21 mouse cellular contexts compared by ENCODE assay signal in the genomic region with DNA sequence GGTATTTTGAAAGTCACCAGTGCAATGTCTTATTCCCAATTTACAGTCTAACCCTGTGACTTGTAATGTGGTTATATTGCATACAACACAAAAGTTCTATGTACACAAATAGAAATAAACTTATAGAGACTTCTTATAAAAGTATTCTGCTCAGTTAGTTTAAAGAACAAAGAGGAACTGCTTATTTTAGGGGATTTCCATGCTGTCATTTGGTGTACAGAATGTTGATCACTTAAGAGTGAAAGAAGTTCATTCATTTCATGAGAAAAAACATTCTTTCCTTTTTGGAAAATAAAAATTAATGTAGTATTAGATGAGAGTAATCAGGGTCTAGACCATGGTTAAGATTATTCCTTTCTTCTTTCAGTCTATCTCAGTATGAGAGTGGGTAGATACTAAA. TPM values are rescaled to one million over a fixed set of nuclear protein-coding genes. Genes with fewer than 3 reads are reported as not detected.
DNase-seq lines count a peak whose midpoint lies in the region; ATAC-seq and TF ChIP-seq lines count a peak whose summit lies in the region.
"Had no signal": no experiment of that assay in that cellular context is flagged by ENCODE, and none has a peak within 500 bp of the region (broad histone marks: within the 10 kb centered on the region; RNA-seq: fewer than 3 reads in every experiment).

No protein-coding gene starts in this region.

- no peaks in the 10 kb centered on the region for H3K27me3 ChIP-seq in spleen, adult 2 months (ENCODE audit: control insufficient read depth, insufficient read depth, low read length)
- H3K27me3 ChIP-seq: embryonic facial prominence, embryonic 12.5 days; forebrain, embryonic 13.5 days; forebrain, embryonic 15.5 days had no signal

- no peak for TF ChIP-seq CTCF in spleen, adult 2 months (IDR thresholded peaks at IDR 0.05; ENCODE audit: extremely low read depth, insufficient read depth, insufficient read length, insufficient replicate concordance)

- no peak for TF ChIP-seq POLR2A in spleen, adult 2 months (IDR thresholded peaks at IDR 0.05; ENCODE audit: low read depth, low read length)

- H3K36me3 ChIP-seq in spleen, adult 2 months (ENCODE audit: control insufficient read depth, insufficient read depth, low read length), result no peaks in the 10 kb centered on the region
- H3K36me3 ChIP-seq: embryonic facial prominence, embryonic 10.5 days; embryonic facial prominence, embryonic 12.5 days; forebrain, embryonic 15.5 days; G1E had no signal

- peak; percentile 79 for ATAC-seq in neutrophil, adult 5-6 weeks (ENCODE audit: extremely low read depth, insufficient number of reproducible peaks, low FRiP score, poor library complexity, severe bottlenecking)
- ATAC-seq in megakaryocyte progenitor cell, adult 5-6 weeks (replicated peaks; ENCODE audit: poor library complexity), result no peak
- ATAC-seq: activated CD4-positive, CD25-positive, alpha-beta regulatory T cell, adult 4 months; forebrain, embryonic 13.5 days; forebrain, embryonic 15.5 days; forebrain, postnatal 0 days; Patski had no signal

- no peak overlapping the region for H3K4me3 ChIP-seq in spleen, adult 2 months (ENCODE audit: extremely low read depth, insufficient read depth, insufficient read length)
- H3K4me3 ChIP-seq: embryonic facial prominence, embryonic 10.5 days; embryonic facial prominence, embryonic 12.5 days; forebrain, embryonic 13.5 days; forebrain, embryonic 15.5 days had no signal

- peaks cover 9% of the 10 kb centered on the region; the same call in 1 of the 2 replicates for H3K4me1 ChIP-seq in spleen, adult 2 months (ENCODE audit: control insufficient read depth, insufficient read depth, insufficient read length)
- H3K4me1 ChIP-seq: embryonic facial prominence, embryonic 10.5 days; embryonic facial prominence, embryonic 12.5 days; forebrain, embryonic 13.5 days; forebrain, embryonic 15.5 days had no signal

- peak in 1 of 2 experiments; percentile 54 for DNase-seq in spleen, adult 2 months (ENCODE audit: low read depth in 1 of 2, low spot score in 2 of 2)
- DNase-seq in spleen, postnatal 10 days (ENCODE audit: low spot score in 2 of 2), result no peak
- no peak for DNase-seq in testis, postnatal 10 days (ENCODE audit: low spot score)
- DNase-seq: adrenal gland, adult 8-10 months; adrenal gland, postnatal 14 days; adrenal gland, postnatal 36 days; cerebellum, adult 11-12 months; cerebellum, adult 2 months; cerebellum, adult 9-10 months; cerebellum, postnatal 10 days; cerebellum, postnatal 25 days; forebrain, postnatal 0 days had no signal

- peak overlapping the region; percentile 92; the same call in 1 of the 2 replicates for H3K27ac ChIP-seq in spleen, adult 2 months (ENCODE audit: insufficient read depth, low read length)
- H3K27ac ChIP-seq: embryonic facial prominence, embryonic 10.5 days; embryonic facial prominence, embryonic 12.5 days; forebrain, embryonic 13.5 days; forebrain, embryonic 15.5 days had no signal

RNA-seq across cellular contexts. Expression of a gene that starts 8.2 kb away (rescaled TPM):
- polyA plus RNA-seq in spleen, adult 2 months (2012; rRNA removed), result 41.6 and 53.0 TPM in 2 replicates
- total RNA-seq in neutrophil, adult 5-6 weeks (2017), result 165 and 190 TPM in 2 replicates
- not detected in 2 replicates for total RNA-seq in megakaryocyte progenitor cell, adult 5-6 weeks (2015)
- not detected in 2 replicates for total RNA-seq in megakaryocyte progenitor cell, adult 5-6 weeks (2017)
- polyA plus RNA-seq: G1E had no signal

RNA-seq across cellular contexts. Expression of a gene that starts 53.4 kb away (rescaled TPM):
- 25.2 and 47.2 TPM in 2 replicates for polyA plus RNA-seq in spleen, adult 2 months (2012; rRNA removed)
- total RNA-seq in neutrophil, adult 5-6 weeks (2017), result 234 and 243 TPM in 2 replicates
- total RNA-seq in megakaryocyte progenitor cell, adult 5-6 weeks (2015), result 120 and 134 TPM in 2 replicates
- 101 and 119 TPM in 2 replicates for total RNA-seq in megakaryocyte progenitor cell, adult 5-6 weeks (2017)

Comparison
In these comparisons a context has a peak if more than half of its experiments do, and no peak if none do; other contexts are left out.
1. RNA of a gene that starts 8.2 kb away (total RNA-seq): 165 to 190 TPM in neutrophil, adult 5-6 weeks; not detected in megakaryocyte progenitor cell, adult 5-6 weeks; every median in the first group is over 100 times any median in the second.